Mouse (Mus musculus): ENCODE measurements at regions not wholly inside any gene's neighbourhood (a gene's known extent, or its start where the extent isn't known, plus 50 kb on each side); places are given as distances from the start of the nearest gene placed in this dataset.
A peak's percentile ranks its signal among the peaks of the same experiment; 100 is the strongest.

GRCm38 (mm10) chr10:44723321-44723720 is 195.0 kb upstream of the Prdm1 start:
- ATAC-seq (ENCODE audit: insufficient number of reproducible peaks, low FRiP score, low TSS enrichment, low read depth) = no peak
- H3K4me3 ChIP-seq (replicated peaks) = no peak overlapping the region
- 51% methylated on average over 5 of the region's 5 CpGs for WGBS

GRCm38 (mm10) chr10:44721670-44722069 is 193.4 kb upstream of the Prdm1 start:
- H3K4me1 ChIP-seq = 0 out of 2 replicates have a peak, but pooled peaks cover 5% of the 10 kb centered on the region
- no peak overlapping the region for H3K9ac ChIP-seq
- no peak overlapping the region for H3K27ac ChIP-seq (replicated peaks)
- H3K36me3 ChIP-seq = no peaks in the 10 kb centered on the region
- no peak overlapping the region for H3K4me3 ChIP-seq (replicated peaks)
- H3K9me3 ChIP-seq (replicated peaks) = no peaks in the 10 kb centered on the region
- no peak for ATAC-seq (ENCODE audit: insufficient number of reproducible peaks, low FRiP score, low TSS enrichment, low read depth)
- WGBS = 84% methylated on average over 10 of the region's 10 CpGs
- no peaks in the 10 kb centered on the region for H3K27me3 ChIP-seq
- H3K4me2 ChIP-seq (replicated peaks) = no peak overlapping the region

More at GRCm38 (mm10) chr10:44723321-44723720, 195.0 kb upstream of the Prdm1 start:
- H3K4me1 ChIP-seq = 0 out of 2 replicates have a peak, but pooled peaks cover 5% of the 10 kb centered on the region
- H3K9me3 ChIP-seq (replicated peaks) = no peaks in the 10 kb centered on the region
- H3K4me2 ChIP-seq (replicated peaks) = no peak overlapping the region
- no peaks in the 10 kb centered on the region for H3K36me3 ChIP-seq
- H3K27ac ChIP-seq (replicated peaks) = no peak overlapping the region
- H3K9ac ChIP-seq = no peak overlapping the region
- H3K27me3 ChIP-seq = no peaks in the 10 kb centered on the region

DNA sequence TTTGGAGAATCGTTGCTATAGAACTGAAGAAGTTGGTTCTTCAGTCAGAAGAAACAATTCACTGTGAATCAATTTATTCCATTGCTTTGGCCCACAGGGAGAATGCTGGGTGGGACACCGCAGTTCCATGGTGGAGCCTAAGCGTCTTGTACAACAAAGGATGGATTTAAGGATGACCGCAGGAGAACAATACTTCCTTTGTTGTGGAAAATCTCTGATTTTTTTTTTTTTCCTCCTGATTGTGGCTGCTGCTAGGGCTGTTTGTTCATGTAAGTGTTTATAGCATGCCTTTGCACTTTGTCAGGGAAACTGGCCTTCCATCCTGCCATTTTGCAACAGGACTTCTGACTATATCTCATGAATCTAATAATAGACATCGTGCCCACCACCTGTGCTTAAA is 188.3 kb upstream of the Prdm1 start:
- Histone ChIP-seq H3K4me3 (replicated peaks) (no peak overlapping the region), H3K4me2 (replicated peaks) (no peak overlapping the region)

GRCm38 (mm10) chr10:44715902-44716301 is 187.6 kb upstream of the Prdm1 start:
- Histone ChIP-seq H3K4me3 (replicated peaks) (no peak overlapping the region), H3K4me2 (replicated peaks) (no peak overlapping the region), H3K27me3 (no peaks in the 10 kb centered on the region), H3K27ac (replicated peaks) (no peak overlapping the region), H3K36me3 (no peaks in the 10 kb centered on the region), H3K9ac (no peak overlapping the region), H3K4me1 (no peaks in the 10 kb centered on the region), H3K9me3 (replicated peaks) (no peaks in the 10 kb centered on the region)
- ATAC-seq (ENCODE audit: insufficient number of reproducible peaks, low FRiP score, low TSS enrichment, low read depth) = no peak

More for the DNA sequence above, 188.3 kb upstream of the Prdm1 start:
- 62% methylated on average over 5 of the region's 5 CpGs for WGBS
- Histone ChIP-seq H3K4me1 (no peaks in the 10 kb centered on the region), H3K9me3 (replicated peaks) (no peaks in the 10 kb centered on the region), H3K27me3 (no peaks in the 10 kb centered on the region), H3K27ac (replicated peaks) (no peak overlapping the region), H3K36me3 (no peaks in the 10 kb centered on the region), H3K9ac (no peak overlapping the region)
- no peak for ATAC-seq (ENCODE audit: insufficient number of reproducible peaks, low FRiP score, low TSS enrichment, low read depth)

- Histone ChIP-seq H3K9ac (no peak overlapping the region), H3K9me3 (replicated peaks) (no peaks in the 10 kb centered on the region), H3K27me3 (no peaks in the 10 kb centered on the region), H3K4me1 (no peaks in the 10 kb centered on the region), H3K4me2 (replicated peaks) (no peak overlapping the region), H3K27ac (replicated peaks) (no peak overlapping the region), H3K36me3 (no peaks in the 10 kb centered on the region), H3K4me3 (replicated peaks) (no peak overlapping the region)
- ATAC-seq (ENCODE audit: insufficient number of reproducible peaks, low FRiP score, low TSS enrichment, low read depth) = no peak
- WGBS = 88% methylated on average over 4 of the region's 4 CpGs
These were observed 180.5 kb upstream of the Prdm1 start for GRCm38 (mm10) chr10:44708830-44709229.

GRCm38 (mm10) chr10:44704143-44704542 is 175.8 kb upstream of the Prdm1 start:
- H3K9me3 ChIP-seq (replicated peaks) = no peaks in the 10 kb centered on the region
- ATAC-seq (ENCODE audit: insufficient number of reproducible peaks, low FRiP score, low TSS enrichment, low read depth) = no peak
- H3K9ac ChIP-seq = no peak overlapping the region
- H3K4me3 ChIP-seq (replicated peaks) = no peak overlapping the region
- H3K36me3 ChIP-seq = no peaks in the 10 kb centered on the region
- H3K27me3 ChIP-seq = no peaks in the 10 kb centered on the region
- H3K4me1 ChIP-seq = no peaks in the 10 kb centered on the region
- WGBS = 74% methylated on average over 3 of the region's 3 CpGs
- no peak overlapping the region for H3K4me2 ChIP-seq (replicated peaks)
- H3K27ac ChIP-seq (replicated peaks) = no peak overlapping the region

- WGBS = 43% methylated on average over 5 of the region's 5 CpGs
- Histone ChIP-seq H3K4me2 (replicated peaks) (no peak overlapping the region), H3K4me3 (replicated peaks) (no peak overlapping the region), H3K9ac (no peak overlapping the region), H3K4me1 (0 out of 2 replicates have a peak, but pooled peaks cover 4% of the 10 kb centered on the region), H3K9me3 (replicated peaks) (no peaks in the 10 kb centered on the region), H3K27ac (replicated peaks) (no peak overlapping the region), H3K27me3 (no peaks in the 10 kb centered on the region), H3K36me3 (no peaks in the 10 kb centered on the region)
- ATAC-seq (ENCODE audit: insufficient number of reproducible peaks, low FRiP score, low TSS enrichment, low read depth) = no peak
These were observed 173.8 kb upstream of the Prdm1 start for GRCm38 (mm10) chr10:44702108-44702507.

DNA sequence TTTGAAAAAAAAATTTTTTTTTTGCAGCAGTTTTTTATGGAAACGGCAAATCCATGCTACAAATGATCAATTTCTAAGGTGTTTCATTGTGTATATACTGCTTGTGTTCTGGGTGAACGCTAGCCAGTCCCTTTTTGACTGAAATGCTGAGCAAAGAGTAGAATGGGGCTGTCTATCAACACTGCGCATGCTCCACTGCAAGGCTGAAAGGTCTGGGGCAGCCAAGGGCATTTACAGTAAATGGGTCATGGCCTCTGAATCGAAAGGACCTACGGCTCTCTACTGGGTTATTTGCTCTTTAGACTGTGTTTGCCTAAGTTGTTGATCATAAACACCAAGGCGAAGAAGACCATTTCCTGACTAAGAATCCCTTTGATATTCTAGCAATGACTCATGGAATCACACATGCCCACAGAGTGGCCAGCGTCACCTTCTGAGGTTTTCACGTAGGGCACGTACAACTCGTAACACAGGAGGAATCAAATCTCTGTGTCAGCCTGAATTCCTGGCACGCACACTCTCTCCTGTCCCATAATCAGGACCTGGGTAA is 171.8 kb upstream of the Prdm1 start:
- 89% methylated on average over 11 of the region's 11 CpGs for WGBS

GRCm38 (mm10) chr10:44697966-44698365 is 169.7 kb upstream of the Prdm1 start:
- H3K9me3 ChIP-seq (replicated peaks) = no peaks in the 10 kb centered on the region
- H3K4me2 ChIP-seq (replicated peaks) = no peak overlapping the region
- H3K27me3 ChIP-seq = no peaks in the 10 kb centered on the region
- WGBS = 25% methylated on average over 2 of the region's 2 CpGs
- no peaks in the 10 kb centered on the region for H3K36me3 ChIP-seq
- H3K4me3 ChIP-seq (replicated peaks) = no peak overlapping the region
- ATAC-seq (ENCODE audit: insufficient number of reproducible peaks, low FRiP score, low TSS enrichment, low read depth) = no peak
- H3K9ac ChIP-seq = no peak overlapping the region
- H3K4me1 ChIP-seq = 0 out of 2 replicates have a peak, but pooled peaks cover 4% of the 10 kb centered on the region
- H3K27ac ChIP-seq (replicated peaks) = 0 out of 2 replicates have a peak overlapping the region, but pooled peaks have one; percentile 17

More for the DNA sequence above, 171.8 kb upstream of the Prdm1 start:
- Histone ChIP-seq H3K9ac (no peak overlapping the region), H3K4me2 (replicated peaks) (no peak overlapping the region), H3K36me3 (no peaks in the 10 kb centered on the region), H3K4me3 (replicated peaks) (no peak overlapping the region), H3K4me1 (0 out of 2 replicates have a peak, but pooled peaks cover 4% of the 10 kb centered on the region), H3K27ac (replicated peaks) (no peak overlapping the region), H3K9me3 (replicated peaks) (no peaks in the 10 kb centered on the region), H3K27me3 (no peaks in the 10 kb centered on the region)
- ATAC-seq (ENCODE audit: insufficient number of reproducible peaks, low FRiP score, low TSS enrichment, low read depth) = no peak

DNA sequence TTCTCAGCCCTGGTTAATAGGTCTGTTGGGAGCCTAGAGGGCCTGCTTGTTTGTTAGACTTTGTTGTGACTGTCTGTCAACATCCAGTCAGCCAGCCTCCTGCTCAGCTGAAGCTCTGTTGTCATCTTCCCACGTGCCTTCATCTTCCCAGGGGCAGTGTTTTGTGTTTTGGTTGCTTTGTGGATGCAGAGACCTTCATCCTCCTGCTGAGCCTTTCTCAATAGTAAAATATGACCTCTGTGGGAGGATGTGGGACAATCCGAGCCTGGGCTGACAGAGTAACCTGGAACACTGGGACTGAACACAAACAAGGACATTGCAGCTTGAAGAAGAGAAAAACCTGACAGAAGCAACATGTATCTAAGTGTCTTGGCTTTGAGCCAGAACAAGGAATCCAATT is 168.7 kb upstream of the Prdm1 start:
- H3K4me2 ChIP-seq (replicated peaks) = no peak overlapping the region
- no peaks in the 10 kb centered on the region for H3K36me3 ChIP-seq
- ATAC-seq (ENCODE audit: insufficient number of reproducible peaks, low FRiP score, low TSS enrichment, low read depth) = no peak
- H3K4me3 ChIP-seq (replicated peaks) = no peak overlapping the region
- H3K27me3 ChIP-seq = no peaks in the 10 kb centered on the region
- H3K9ac ChIP-seq = no peak overlapping the region
- no peak overlapping the region for H3K27ac ChIP-seq (replicated peaks)
- H3K9me3 ChIP-seq (replicated peaks) = no peaks in the 10 kb centered on the region
- WGBS = 28% methylated on average over 2 of the region's 2 CpGs
- H3K4me1 ChIP-seq = 0 out of 2 replicates have a peak, but pooled peaks cover 4% of the 10 kb centered on the region

DNA sequence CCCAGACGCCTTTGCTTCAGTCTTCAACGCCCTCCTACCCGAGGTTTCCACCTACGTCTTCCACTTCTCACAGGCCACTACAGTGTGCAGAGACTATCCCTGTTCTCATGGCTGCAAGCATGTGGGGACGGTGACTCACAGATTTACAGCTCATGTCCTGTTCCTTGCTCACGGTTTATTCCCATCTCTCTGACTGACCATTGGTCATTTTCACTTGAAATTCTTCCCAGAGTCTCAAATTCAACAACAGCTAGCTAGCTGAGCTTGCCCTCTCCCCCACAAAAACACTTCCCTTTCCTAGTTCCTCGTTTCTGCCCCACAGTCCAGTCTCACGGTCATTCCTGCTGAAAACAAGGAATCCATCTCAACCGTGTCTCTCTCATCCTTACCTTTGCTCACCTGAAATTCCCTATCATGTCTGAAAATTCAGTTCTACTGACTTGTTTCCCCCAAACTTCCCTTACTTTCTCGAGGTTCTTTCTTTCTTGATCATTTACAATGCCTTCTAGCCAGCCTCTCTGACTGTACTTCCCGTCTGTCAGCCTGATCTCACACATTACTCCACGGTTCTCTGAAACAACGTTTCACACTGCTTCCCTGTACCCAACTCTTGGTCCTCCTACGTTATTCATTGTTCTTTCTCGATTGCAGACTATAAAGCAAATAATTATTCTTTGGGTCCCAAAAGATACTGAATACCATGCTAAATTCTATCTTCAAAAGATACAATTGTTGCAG is 163.5 kb upstream of the Prdm1 start:
- Histone ChIP-seq H3K27me3 (no peaks in the 10 kb centered on the region), H3K36me3 (no peaks in the 10 kb centered on the region), H3K27ac (replicated peaks) (no peak overlapping the region), H3K9ac (no peak overlapping the region), H3K4me2 (replicated peaks) (no peak overlapping the region), H3K9me3 (replicated peaks) (no peaks in the 10 kb centered on the region), H3K4me3 (replicated peaks) (no peak overlapping the region), H3K4me1 (no peaks in the 10 kb centered on the region)
- no peak for ATAC-seq (ENCODE audit: insufficient number of reproducible peaks, low FRiP score, low TSS enrichment, low read depth)
- WGBS = 78% methylated on average over 15 of the region's 15 CpGs

GRCm38 (mm10) chr10:44688555-44688954 is 160.3 kb upstream of the Prdm1 start:
- Histone ChIP-seq H3K9ac (no peak overlapping the region), H3K4me1 (no peaks in the 10 kb centered on the region), H3K36me3 (no peaks in the 10 kb centered on the region), H3K4me2 (replicated peaks) (no peak overlapping the region), H3K27ac (replicated peaks) (no peak overlapping the region), H3K4me3 (replicated peaks) (no peak overlapping the region), H3K9me3 (replicated peaks) (no peaks in the 10 kb centered on the region), H3K27me3 (no peaks in the 10 kb centered on the region)
- WGBS = 84% methylated on average over 3 of the region's 3 CpGs
- no peak for ATAC-seq (ENCODE audit: insufficient number of reproducible peaks, low FRiP score, low TSS enrichment, low read depth)

All from embryonic facial prominence, embryonic 15.5 days (tissue).